Mouse (Mus musculus) frontal cortex, postnatal 14 days (tissue): ENCODE measurements around the gene Grem2.

Source experiments
- DNase-seq, 2 experiments: peaks; one replicate each; pipeline ENCODE4 v3.0.0; 2022; ENCODE audit warnings: low spot score in 2 of 2

The Grem2 gene

DNA sequence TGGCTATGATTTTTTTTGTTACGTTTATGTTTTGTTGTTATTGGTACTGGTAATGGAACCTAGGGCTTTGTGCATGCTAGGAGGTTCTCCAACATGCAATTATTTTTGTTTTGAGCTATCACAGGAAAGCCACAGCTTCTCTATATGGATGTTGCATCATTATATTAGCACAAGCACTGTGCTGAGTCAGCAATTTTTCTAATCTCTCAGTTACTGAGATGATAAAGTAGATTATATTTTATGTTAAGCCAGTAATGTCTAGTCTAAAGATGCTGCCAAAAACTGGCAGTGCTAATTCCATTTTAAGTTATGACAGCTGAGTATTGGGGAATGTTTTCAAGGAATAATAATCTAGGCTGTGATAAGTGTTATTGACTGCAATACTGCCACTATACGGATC, 133.0 kb downstream of the Grem2 start:
- no peak for DNase-seq
